Mouse (Mus musculus): Measurements from ENCODE around the gene Jph3.

DNA sequence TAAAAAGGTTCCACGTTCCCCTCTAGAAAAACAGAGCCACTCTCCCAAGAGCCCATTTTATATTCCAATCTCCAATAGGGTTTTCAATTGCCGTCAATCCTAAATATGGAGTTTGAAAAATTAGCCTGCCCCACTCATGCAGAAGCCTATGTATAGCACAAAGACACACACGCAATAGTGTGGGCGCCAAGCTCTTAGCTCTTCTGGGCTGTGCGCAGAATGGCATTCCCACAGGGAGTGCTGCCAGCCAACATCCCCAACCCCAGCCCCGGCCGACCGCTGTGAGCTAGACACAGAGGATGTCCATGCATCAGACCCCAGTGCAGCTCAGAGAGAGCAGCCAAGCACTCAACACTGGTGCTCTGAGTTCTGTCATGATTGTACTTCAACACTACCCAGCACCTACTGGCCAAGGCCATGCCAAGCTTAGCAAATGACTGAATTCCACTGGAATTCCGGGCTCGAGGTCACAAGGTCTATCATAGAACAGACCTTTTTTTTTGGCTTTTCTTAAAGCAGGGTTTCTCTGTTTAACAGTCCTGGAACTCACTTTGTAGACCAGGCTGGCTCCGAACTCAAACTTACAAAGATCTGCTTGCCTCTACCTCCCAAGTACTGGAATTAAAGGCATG lies 80.2 kb downstream of the Jph3 start:
- TF ChIP-seq GATA1 (IDR thresholded peaks at IDR 0.05; ENCODE audit: borderline replicate concordance, low read length) (no peak), FLI1 (IDR thresholded peaks at IDR 0.05; ENCODE audit: low read length) (no peak)
